Mouse (Mus musculus): ENCODE measurements around the gene Rangrf.

- TF ChIP-seq EP300 (IDR thresholded peaks at IDR 0.05; ENCODE audit: insufficient read depth, low read depth, low read length) (0 out of 2 replicates have a peak, but pooled peaks have one; percentile 54), CTCF (IDR thresholded peaks at IDR 0.05) (no peak)
Observed at GRCm38 (mm10) chr11:69012071-69012601, 37.2 kb upstream of the Rangrf start.
